ENCODE assay signal across 8 mouse cellular contexts in the genomic region with DNA sequence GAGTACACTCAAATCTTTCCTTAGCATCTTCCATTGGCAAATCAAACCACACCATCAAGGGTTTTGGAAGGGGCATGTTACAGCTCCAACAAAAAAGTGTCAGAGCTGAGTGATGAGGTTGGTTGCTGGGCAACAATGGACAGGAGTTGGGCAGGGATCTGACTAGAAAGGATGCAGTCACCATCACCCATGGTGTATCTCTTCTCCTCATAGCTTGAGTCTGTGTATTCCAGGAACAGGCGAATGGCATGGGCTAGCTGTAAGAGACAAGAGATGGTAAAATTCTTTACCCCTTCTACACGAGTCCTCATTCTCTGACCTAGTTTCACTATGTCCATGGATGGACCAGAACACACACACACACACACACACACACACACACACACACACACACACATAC. TPM values are rescaled to one million over a fixed set of nuclear protein-coding genes. Genes with fewer than 3 reads are reported as not detected.
DNase-seq lines count a peak whose midpoint lies in the region; ATAC-seq and TF ChIP-seq lines count a peak whose summit lies in the region.

No protein-coding gene starts in this region.

- no peaks in the 10 kb centered on the region for H3K9me3 ChIP-seq in lung, postnatal 0 days (ENCODE audit: low read length)
- H3K9me3 ChIP-seq in limb, embryonic 12.5 days, result no peaks in the 10 kb centered on the region

- DNase-seq in embryo, embryonic 11 days, result peak; percentile 7
- no peak for DNase-seq in embryo, embryonic 10 days (ENCODE audit: low spot score)
- DNase-seq in lung, postnatal 0 days (ENCODE audit: low spot score), result no peak
- DNase-seq in lung, postnatal 4 days, result no peak
- no peak for DNase-seq in retina, postnatal 1 day

- ATAC-seq in lung, postnatal 0 days, result no peak
- ATAC-seq in limb, embryonic 12.5 days (ENCODE audit: insufficient number of reproducible peaks, insufficient read depth, low FRiP score, low TSS enrichment, low read depth), result no peak
- ATAC-seq in monocyte, adult 5-6 weeks (replicated peaks; ENCODE audit: insufficient number of reproducible peaks, low FRiP score, low TSS enrichment, poor library complexity, severe bottlenecking), result no peak

- no peak overlapping the region for H3K9ac ChIP-seq in lung, postnatal 0 days (replicated peaks; ENCODE audit: low read depth)
- peak overlapping the region; percentile 23; the same call in 1 of the 2 replicates for H3K9ac ChIP-seq in limb, embryonic 12.5 days (replicated peaks)

- no peak for TF ChIP-seq CTCF in lung, postnatal 0 days (IDR thresholded peaks at IDR 0.05)
- TF ChIP-seq CTCF in olfactory bulb, adult 2 months (IDR thresholded peaks at IDR 0.05; ENCODE audit: insufficient read depth, low read depth, low read length), result no peak

- peaks cover 3% of the 10 kb centered on the region; the same call in 1 of the 2 replicates for H3K4me1 ChIP-seq in lung, postnatal 0 days (ENCODE audit: insufficient read depth, low read depth, low read length)
- 0 out of 2 replicates have a peak, but pooled peaks cover 6% of the 10 kb centered on the region for H3K4me1 ChIP-seq in limb, embryonic 12.5 days (replicated peaks)
- peaks cover 46% of the 10 kb centered on the region for H3K4me1 ChIP-seq in olfactory bulb, adult 2 months (ENCODE audit: control insufficient read depth, insufficient read depth, low read length)

- TF ChIP-seq EP300 in lung, postnatal 0 days (IDR thresholded peaks at IDR 0.05), result no peak

- H3K4me3 ChIP-seq in lung, postnatal 0 days (ENCODE audit: low read depth, low read length), result peak overlapping the region; percentile 27
- H3K4me3 ChIP-seq in limb, embryonic 12.5 days (replicated peaks), result peak overlapping the region; percentile 30
- H3K4me3 ChIP-seq in olfactory bulb, adult 2 months (ENCODE audit: insufficient read depth, low read depth, low read length), result peak overlapping the region; percentile 33

- TF ChIP-seq POLR2A in olfactory bulb, adult 2 months (IDR thresholded peaks at IDR 0.05; ENCODE audit: insufficient read depth, low read depth, low read length), result no peak

- H3K4me2 ChIP-seq in lung, postnatal 0 days (replicated peaks; ENCODE audit: low read depth, low read length), result peak overlapping the region; percentile 48
- H3K4me2 ChIP-seq in limb, embryonic 12.5 days, result peak overlapping the region; percentile 57

- 62% methylated on average over 2 of the region's 2 CpGs for WGBS in lung, postnatal 0 days
- 68% methylated on average over 2 of the region's 2 CpGs for WGBS in limb, embryonic 12.5 days
- 46% methylated on average over 2 of the region's 2 CpGs for whole genome bisulfite sequencing in olfactory bulb, adult 2 months

- no peaks in the 10 kb centered on the region for H3K27me3 ChIP-seq in lung, postnatal 0 days (replicated peaks; ENCODE audit: insufficient read depth, low read length)
- H3K27me3 ChIP-seq in limb, embryonic 12.5 days, result no peaks in the 10 kb centered on the region; the same call in 1 of the 2 replicates

- H3K36me3 ChIP-seq in lung, postnatal 0 days (ENCODE audit: insufficient read depth, low read length), result no peaks in the 10 kb centered on the region
- no peaks in the 10 kb centered on the region for H3K36me3 ChIP-seq in limb, embryonic 12.5 days

- H3K27ac ChIP-seq in lung, postnatal 0 days (ENCODE audit: low read length), result peak overlapping the region; percentile 43; the same call in 1 of the 2 replicates
- H3K27ac ChIP-seq in limb, embryonic 12.5 days, result peak overlapping the region; percentile 68
- H3K27ac ChIP-seq in olfactory bulb, adult 2 months (ENCODE audit: insufficient read depth, low read depth, low read length), result peak overlapping the region; percentile 76

RNA-seq across cellular contexts. Expression of a gene that starts 0.5 kb away (rescaled TPM):
- polyA plus RNA-seq in lung, postnatal 0 days (2015; fragmentation: Nextera tagmentation; extraction: Ambion mirVana), result 5.6 and 6.5 TPM in 2 replicates
- polyA plus RNA-seq in limb, embryonic 12.5 days (2016; fragmentation: Nextera tagmentation; extraction: Ambion mirVana), result 37.7 and 38.9 TPM in 2 replicates
- not detected in 2 replicates for polyA plus RNA-seq in olfactory bulb, adult 2 months (2012; ENCODE audit: insufficient read depth, insufficient read length, low replicate concordance, missing spikeins)
- not detected in 3 replicates for total RNA-seq in monocyte, adult 5-6 weeks (2017)

RNA-seq across cellular contexts. Expression of a gene that starts 12.4 kb away (rescaled TPM):
- 3.6 and 4.1 TPM in 2 replicates for polyA plus RNA-seq in lung, postnatal 0 days (2015; fragmentation: Nextera tagmentation; extraction: Ambion mirVana)
- polyA plus RNA-seq in limb, embryonic 12.5 days (2016; fragmentation: Nextera tagmentation; extraction: Ambion mirVana), result 11.0 and 11.4 TPM in 2 replicates
- not detected in 2 replicates for polyA plus RNA-seq in olfactory bulb, adult 2 months (2012; ENCODE audit: insufficient read depth, insufficient read length, low replicate concordance, missing spikeins)
- total RNA-seq in monocyte, adult 5-6 weeks (2017), result not detected in 3 replicates

RNA-seq across cellular contexts. Expression of a gene that starts 35.5 kb away (rescaled TPM):
- 47.2 and 50.4 TPM in 2 replicates for polyA plus RNA-seq in lung, postnatal 0 days (2015; fragmentation: Nextera tagmentation; extraction: Ambion mirVana)
- polyA plus RNA-seq in limb, embryonic 12.5 days (2016; fragmentation: Nextera tagmentation; extraction: Ambion mirVana), result 217 TPM in 2 replicates
- polyA plus RNA-seq in olfactory bulb, adult 2 months (2012; ENCODE audit: insufficient read depth, insufficient read length, low replicate concordance, missing spikeins), result not detected in 2 replicates
- 5.0 to 6.9 TPM in 2 of 3 replicates, not detected in the other for total RNA-seq in monocyte, adult 5-6 weeks (2017)

RNA-seq across cellular contexts. Expression of a gene that starts 37.9 kb away (rescaled TPM):
- 0.27 and 0.40 TPM in 2 replicates for polyA plus RNA-seq in lung, postnatal 0 days (2015; fragmentation: Nextera tagmentation; extraction: Ambion mirVana)
- not detected in 2 replicates for polyA plus RNA-seq in limb, embryonic 12.5 days (2016; fragmentation: Nextera tagmentation; extraction: Ambion mirVana)
- not detected in 2 replicates for polyA plus RNA-seq in olfactory bulb, adult 2 months (2012; ENCODE audit: insufficient read depth, insufficient read length, low replicate concordance, missing spikeins)
- not detected in 3 replicates for total RNA-seq in monocyte, adult 5-6 weeks (2017)

RNA-seq across cellular contexts. Expression of a gene that starts 54.1 kb away (rescaled TPM):
- not detected in 2 replicates for polyA plus RNA-seq in lung, postnatal 0 days (2015; fragmentation: Nextera tagmentation; extraction: Ambion mirVana)
- polyA plus RNA-seq in limb, embryonic 12.5 days (2016; fragmentation: Nextera tagmentation; extraction: Ambion mirVana), result not detected in 2 replicates
- not detected in 2 replicates for polyA plus RNA-seq in olfactory bulb, adult 2 months (2012; ENCODE audit: insufficient read depth, insufficient read length, low replicate concordance, missing spikeins)
- not detected in 3 replicates for total RNA-seq in monocyte, adult 5-6 weeks (2017)
